Mouse (Mus musculus): ENCODE results near the gene Tysnd1. TPM values are rescaled to one million over a fixed set of nuclear protein-coding genes. Genes with fewer than 3 reads are reported as not detected.
A peak's percentile ranks its signal among the peaks of the same experiment; 100 is the strongest.

Gene Tysnd1
- polyA plus RNA-seq, 1 experiment from 2014 or later = 41.4 TPM

GRCm38 (mm10) chr10:61714146-61714545, 18.8 kb downstream of the Tysnd1 start:
- Histone ChIP-seq H3K9ac (no peak overlapping the region), H3K27me3 (ENCODE audit: insufficient read depth, low read length) (no peaks in the 10 kb centered on the region), H3K4me1 (ENCODE audit: insufficient read depth) (0 out of 2 replicates have a peak, but pooled peaks cover 3% of the 10 kb centered on the region), H3K27ac (ENCODE audit: low read depth) (no peak overlapping the region), H3K4me2 (no peak overlapping the region), H3K36me3 (ENCODE audit: insufficient read depth) (no peaks in the 10 kb centered on the region), H3K4me3 (ENCODE audit: low read depth, low read length) (no peak overlapping the region), H3K9me3 (ENCODE audit: low read depth, low read length) (no peaks in the 10 kb centered on the region)
- no peak for ATAC-seq (ENCODE audit: insufficient read depth)
- WGBS = 90% methylated on average over 4 of the region's 4 CpGs
- TF ChIP-seq CTCF (IDR thresholded peaks at IDR 0.05; ENCODE audit: low read depth) = no peak
- no peak for DNase-seq

- Histone ChIP-seq H3K4me1 (ENCODE audit: insufficient read depth) (0 out of 2 replicates have a peak, but pooled peaks cover 3% of the 10 kb centered on the region), H3K27ac (ENCODE audit: low read depth) (no peak within 1 kb of the TSS), H3K9ac (peak within 1 kb of the TSS; percentile 50), H3K9me3 (ENCODE audit: low read depth, low read length) (no peaks in the 10 kb centered on the region), H3K4me3 (ENCODE audit: low read depth, low read length) (peak within 1 kb of the TSS; percentile 50), H3K36me3 (ENCODE audit: insufficient read depth) (no peaks in the 10 kb centered on the region), H3K27me3 (ENCODE audit: insufficient read depth, low read length) (no peaks in the 10 kb centered on the region), H3K4me2 (peak within 1 kb of the TSS; percentile 76)
- DNase-seq = peak; percentile 87
- no peak for TF ChIP-seq CTCF (IDR thresholded peaks at IDR 0.05; ENCODE audit: low read depth)
- ATAC-seq (ENCODE audit: insufficient read depth) = peak; percentile 93
- 12% methylated on average over 30 of the region's 36 CpGs for WGBS
Observed at GRCm38 (mm10) chr10:61714771-61715461, 19.6 kb downstream of the Tysnd1 start, which contains the start of gene Aifm2. Gene Aifm2, plus strand, starts transcription at chr10:61715263.

GRCm38 (mm10) chr10:61715462-61715837, 20.1 kb downstream of the Tysnd1 start:
- no peak for DNase-seq
- no peak for TF ChIP-seq CTCF (IDR thresholded peaks at IDR 0.05; ENCODE audit: low read depth)
- peak overlapping the region; percentile 50 for H3K4me3 ChIP-seq (ENCODE audit: low read depth, low read length)
- H3K9me3 ChIP-seq (ENCODE audit: low read depth, low read length) = no peaks in the 10 kb centered on the region
- H3K36me3 ChIP-seq (ENCODE audit: insufficient read depth) = no peaks in the 10 kb centered on the region
- H3K4me1 ChIP-seq (ENCODE audit: insufficient read depth) = 0 out of 2 replicates have a peak, but pooled peaks cover 3% of the 10 kb centered on the region
- H3K9ac ChIP-seq = peak overlapping the region; percentile 50
- 2% methylated on average over 11 of the region's 11 CpGs for WGBS
- no peak overlapping the region for H3K27ac ChIP-seq (ENCODE audit: low read depth)
- peak overlapping the region; percentile 76 for H3K4me2 ChIP-seq
- no peak; the same call in 1 of the 2 replicates for ATAC-seq (ENCODE audit: insufficient read depth)
- H3K27me3 ChIP-seq (ENCODE audit: insufficient read depth, low read length) = no peaks in the 10 kb centered on the region

- no peaks in the 10 kb centered on the region for H3K27me3 ChIP-seq (ENCODE audit: insufficient read depth, low read length)
- no peak for TF ChIP-seq CTCF (IDR thresholded peaks at IDR 0.05; ENCODE audit: low read depth)
- WGBS = 64% methylated on average over 7 of the region's 7 CpGs
- no peaks in the 10 kb centered on the region for H3K36me3 ChIP-seq (ENCODE audit: insufficient read depth)
- H3K4me2 ChIP-seq = peak overlapping the region; percentile 76
- no peak for ATAC-seq (ENCODE audit: insufficient read depth)
- H3K9ac ChIP-seq = no peak overlapping the region
- H3K27ac ChIP-seq (ENCODE audit: low read depth) = no peak overlapping the region
- no peak overlapping the region for H3K4me3 ChIP-seq (ENCODE audit: low read depth, low read length)
- no peaks in the 10 kb centered on the region for H3K9me3 ChIP-seq (ENCODE audit: low read depth, low read length)
- DNase-seq = no peak
- 0 out of 2 replicates have a peak, but pooled peaks cover 3% of the 10 kb centered on the region for H3K4me1 ChIP-seq (ENCODE audit: insufficient read depth)
Observed at GRCm38 (mm10) chr10:61715996-61716864, 20.9 kb downstream of the Tysnd1 start.

- 86% methylated on average over 12 of the region's 12 CpGs for WGBS
- H3K9me3 ChIP-seq (ENCODE audit: low read depth, low read length) = no peaks in the 10 kb centered on the region
- H3K9ac ChIP-seq = no peak overlapping the region
- ATAC-seq (ENCODE audit: insufficient read depth) (no peak), DNase-seq (no peak)
- H3K4me3 ChIP-seq (ENCODE audit: low read depth, low read length) = no peak overlapping the region
- TF ChIP-seq CTCF (IDR thresholded peaks at IDR 0.05; ENCODE audit: low read depth) = no peak
- 0 out of 2 replicates have a peak, but pooled peaks cover 3% of the 10 kb centered on the region for H3K4me1 ChIP-seq (ENCODE audit: insufficient read depth)
- no peaks in the 10 kb centered on the region for H3K36me3 ChIP-seq (ENCODE audit: insufficient read depth)
- no peak overlapping the region for H3K4me2 ChIP-seq
- no peak overlapping the region for H3K27ac ChIP-seq (ENCODE audit: low read depth)
- H3K27me3 ChIP-seq (ENCODE audit: insufficient read depth, low read length) = no peaks in the 10 kb centered on the region
Observed at GRCm38 (mm10) chr10:61717406-61718296, 22.3 kb downstream of the Tysnd1 start.

GRCm38 (mm10) chr10:61720331-61720730, 25.0 kb downstream of the Tysnd1 start:
- no peaks in the 10 kb centered on the region for H3K36me3 ChIP-seq (ENCODE audit: insufficient read depth)
- H3K9ac ChIP-seq = no peak overlapping the region
- no peak overlapping the region for H3K4me2 ChIP-seq
- H3K9me3 ChIP-seq (ENCODE audit: low read depth, low read length) = no peaks in the 10 kb centered on the region
- no peak for TF ChIP-seq CTCF (IDR thresholded peaks at IDR 0.05; ENCODE audit: low read depth)
- ATAC-seq (ENCODE audit: insufficient read depth) (no peak), DNase-seq (no peak)
- 82% methylated on average over 7 of the region's 7 CpGs for WGBS
- no peak overlapping the region for H3K27ac ChIP-seq (ENCODE audit: low read depth)
- H3K4me1 ChIP-seq (ENCODE audit: insufficient read depth) = 0 out of 2 replicates have a peak, but pooled peaks cover 3% of the 10 kb centered on the region
- H3K27me3 ChIP-seq (ENCODE audit: insufficient read depth, low read length) = no peaks in the 10 kb centered on the region
- H3K4me3 ChIP-seq (ENCODE audit: low read depth, low read length) = no peak overlapping the region

Measured in lung, embryonic 14.5 days (tissue).